Mouse (Mus musculus) limb, embryonic 11.5 days (tissue): Measurements from ENCODE around the gene Adcy4. TPM values are rescaled to one million over a fixed set of nuclear protein-coding genes. Genes with fewer than 3 reads are reported as not detected.

Experiments used
- ATAC-seq: fragments of 200-750 bp; cut with Nextera tagmentation; 2 replicates; pipeline ENCODE4 v1.8.0; 2017; ENCODE audit warnings: low read depth; ENCODE audit not compliant: insufficient number of reproducible peaks, low FRiP score, low TSS enrichment
- DNase-seq: peaks from one replicate; pipeline ENCODE4 v3.0.0-alpha.2; 2015; ENCODE audit warnings: low spot score
- H3K27ac ChIP-seq: fragments of 300-500 bp; sonication (generic); replicated peaks from 2 replicates; pipeline ENCODE4 v1.5.1; 2014; ENCODE audit warnings: low read depth, mild to moderate bottlenecking, low read length
- H3K27me3 ChIP-seq: fragments of 300-500 bp; sonication (generic); 2 replicates; pipeline ENCODE4 v1.6.1; 2014; ENCODE audit warnings: mild to moderate bottlenecking, low read length, mixed read lengths; ENCODE audit not compliant: control insufficient read depth, insufficient read depth
- H3K36me3 ChIP-seq: fragments of 300-500 bp; sonication (generic); 2 replicates; pipeline ENCODE4 v1.6.1; 2014; ENCODE audit warnings: mild to moderate bottlenecking, low read length, moderate library complexity, mixed read lengths; ENCODE audit not compliant: control insufficient read depth, insufficient read depth
- H3K4me1 ChIP-seq: fragments of 300-500 bp; sonication (generic); 2 replicates; pipeline ENCODE4 v1.6.1; 2014; ENCODE audit warnings: low read length, mixed read lengths; ENCODE audit not compliant: control insufficient read depth, insufficient read depth
- H3K4me2 ChIP-seq: fragments of 300-500 bp; sonication (generic); 2 replicates; pipeline ENCODE4 v1.6.1; 2014; ENCODE audit warnings: low read depth, mild to moderate bottlenecking, moderate library complexity; ENCODE audit not compliant: severe bottlenecking
- H3K4me3 ChIP-seq: fragments of 300-500 bp; sonication (generic); 2 replicates; pipeline ENCODE4 v1.5.1; 2014; ENCODE audit warnings: low read depth, low read length
- H3K9ac ChIP-seq: fragments of 300-500 bp; sonication (generic); 2 replicates; pipeline ENCODE4 v1.6.1; 2014; ENCODE audit warnings: mild to moderate bottlenecking, low read length
- H3K9me3 ChIP-seq: fragments of 300-500 bp; sonication (generic); 2 replicates; pipeline ENCODE4 v1.6.1; 2016; ENCODE audit warnings: low read length; ENCODE audit not compliant: control insufficient read depth
- WGBS: fragments of 180-500 bp; shearing (Covaris S2); extraction: QIAGEN DNeasy Blood & Tissue Kit; methylation state at CpG from one replicate; pipeline ENCODE4 v1.1.7; 2014; 5-methylcytosine and 5-hydroxymethylcytosine counted together
- polyA plus RNA-seq: library from polyadenylated mRNA; unstranded; fragments of >200 nt; fragmentation: Nextera tagmentation; extraction: Ambion mirVana; gene quantifications from 2 replicates; pipeline ENCODE4 v1.2.1, GENCODE M21; 2014

Adcy4 gene
- polyA plus RNA-seq, 1 experiment from 2014 or later = 13.2 TPM

DNA sequence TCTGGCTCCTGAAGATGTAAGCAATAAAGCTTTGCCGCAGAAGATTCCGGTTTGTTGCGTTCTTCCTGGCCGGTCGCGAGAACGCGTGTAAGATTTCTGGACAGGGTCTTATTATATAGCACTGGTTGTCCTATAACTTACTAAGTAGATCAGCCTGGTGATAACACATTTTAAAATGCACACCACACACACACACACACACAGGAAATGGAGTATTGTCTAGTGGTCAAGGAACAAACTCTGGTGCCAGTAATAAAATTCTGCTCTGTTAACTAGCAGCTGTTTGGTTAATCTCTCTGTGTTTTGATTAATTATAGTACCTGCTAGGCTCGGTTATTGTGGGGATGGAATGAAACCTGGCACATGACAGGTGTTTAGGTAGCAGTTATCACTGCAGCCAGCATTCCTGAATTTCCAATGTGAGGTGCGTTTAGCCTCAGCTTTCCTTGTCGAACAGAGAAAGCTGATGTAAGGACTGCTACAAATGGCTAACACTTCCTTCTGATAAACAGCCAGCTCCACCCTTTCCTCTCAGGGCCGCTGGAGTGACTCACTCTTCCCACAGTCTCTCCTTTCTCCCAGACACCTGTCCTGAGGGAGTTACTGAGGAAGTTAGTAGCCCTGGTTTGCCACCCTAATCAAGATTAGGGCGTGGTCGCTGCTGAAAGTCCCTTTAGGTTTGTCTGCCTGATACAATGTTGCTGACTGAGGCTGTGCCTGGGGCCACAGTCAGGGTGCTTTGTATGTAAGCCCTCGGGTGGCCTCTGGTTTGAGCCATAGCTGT, 11.7 kb upstream of the Adcy4 start:
- 83% methylated on average over 15 of the region's 15 CpGs for WGBS
- no peak overlapping the region for H3K27ac ChIP-seq
- no peak for ATAC-seq
- H3K9ac ChIP-seq = no peak overlapping the region
- H3K27me3 ChIP-seq = no peaks in the 10 kb centered on the region
- H3K9me3 ChIP-seq = no peaks in the 10 kb centered on the region
- H3K4me2 ChIP-seq = no peak overlapping the region
- no peak for DNase-seq
- no peaks in the 10 kb centered on the region for H3K36me3 ChIP-seq
- H3K4me1 ChIP-seq = no peaks in the 10 kb centered on the region
- H3K4me3 ChIP-seq = no peak overlapping the region

DNA sequence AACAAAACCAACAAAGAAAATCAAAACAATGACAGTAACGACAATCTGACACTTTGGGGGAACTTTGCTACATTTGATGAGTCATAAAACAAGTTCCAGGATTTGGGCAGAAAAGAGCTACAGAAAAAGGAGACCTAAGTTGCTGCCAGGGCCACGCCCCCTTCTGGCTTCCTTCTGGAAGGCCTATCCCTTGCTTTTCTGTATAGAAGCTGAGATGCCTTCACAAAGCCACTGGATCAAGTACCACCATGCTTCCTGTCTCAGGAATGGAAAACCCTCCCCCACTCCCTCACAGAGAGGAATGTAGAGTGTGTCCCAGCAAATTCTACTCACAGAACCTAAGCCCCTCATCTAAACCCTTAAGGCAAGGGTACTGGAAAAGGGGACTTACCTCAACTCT, 10.1 kb upstream of the Adcy4 start:
- DNase-seq (no peak), ATAC-seq (no peak)
- Histone ChIP-seq H3K27ac (no peak overlapping the region), H3K36me3 (no peaks in the 10 kb centered on the region), H3K4me1 (no peaks in the 10 kb centered on the region), H3K9me3 (no peaks in the 10 kb centered on the region), H3K4me2 (no peak overlapping the region), H3K4me3 (no peak overlapping the region), H3K27me3 (peaks cover 2% of the 10 kb centered on the region; the same call in 1 of the 2 replicates), H3K9ac (no peak overlapping the region)
- whole genome bisulfite sequencing = 66% methylated on average over 2 of the region's 2 CpGs

DNA sequence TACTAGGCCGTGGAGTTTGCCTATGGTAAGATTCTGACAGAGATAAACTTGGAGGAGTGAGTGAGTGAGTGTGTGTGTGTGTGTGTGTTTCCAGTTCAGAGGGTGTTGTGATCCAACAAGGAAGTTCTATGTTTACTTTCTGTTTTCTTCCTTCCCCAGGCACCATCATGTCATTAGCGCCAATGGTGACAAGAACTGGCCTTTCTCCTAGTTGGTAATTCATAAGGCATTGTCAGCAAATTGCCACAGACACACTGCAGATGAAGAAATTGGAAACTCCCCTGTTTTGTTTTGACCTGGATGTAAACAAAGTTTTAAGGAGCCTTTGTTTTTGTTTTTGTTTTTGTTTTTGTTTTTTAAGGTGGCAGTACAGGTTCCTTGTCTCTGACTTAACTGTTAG, 9.6 kb upstream of the Adcy4 start:
- WGBS = 69% methylated on average over 2 of the region's 2 CpGs
- DNase-seq = no peak
- Histone ChIP-seq H3K4me3 (no peak overlapping the region), H3K4me2 (no peak overlapping the region), H3K36me3 (no peaks in the 10 kb centered on the region), H3K9me3 (no peaks in the 10 kb centered on the region), H3K4me1 (no peaks in the 10 kb centered on the region), H3K9ac (no peak overlapping the region), H3K27ac (no peak overlapping the region), H3K27me3 (peaks cover 6% of the 10 kb centered on the region; the same call in 1 of the 2 replicates)
- ATAC-seq = no peak

DNA sequence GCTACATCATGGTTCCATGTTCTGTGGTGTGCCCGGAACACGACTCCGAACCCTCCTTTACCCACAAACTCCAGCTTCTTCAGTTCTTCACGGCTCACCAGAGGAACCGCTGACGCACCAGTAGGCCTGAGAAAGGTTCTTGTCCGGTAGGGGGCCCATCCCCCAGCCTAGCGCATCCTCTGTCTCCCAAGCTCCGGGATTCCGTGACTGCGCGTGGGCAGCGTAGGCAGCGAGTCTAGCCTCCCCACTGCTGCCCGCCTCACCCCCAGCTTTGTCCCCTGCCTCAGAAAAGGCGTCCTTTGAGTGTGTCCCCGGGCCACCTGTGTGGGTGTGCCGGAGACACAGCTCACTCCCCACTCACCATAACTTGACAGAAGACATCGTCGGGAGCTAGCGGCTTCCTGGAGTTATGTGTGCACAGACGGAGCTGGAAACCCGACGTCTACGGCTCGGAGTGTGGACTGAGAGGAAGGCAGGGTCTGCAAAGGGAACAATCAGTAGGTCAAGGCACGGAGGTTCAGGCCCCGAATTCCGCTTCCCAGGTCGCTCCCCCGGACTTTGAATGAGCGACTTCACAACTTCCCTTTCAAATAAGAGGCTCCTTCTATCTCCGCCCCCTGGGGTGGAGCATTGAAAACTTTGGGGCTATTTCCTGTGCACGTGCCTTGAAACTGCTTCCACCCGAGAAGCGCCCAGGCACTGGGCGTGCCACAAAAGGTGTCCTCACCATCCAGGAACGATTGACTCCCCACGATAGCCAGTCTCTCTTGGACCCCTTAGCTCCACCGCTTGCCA, 4.6 kb upstream of the Adcy4 start, which contains the start of gene Ripk3:
Gene Ripk3 (minus strand): TSS at position 610 of the 795 bp plus-strand sequence.
- Histone ChIP-seq H3K4me1 (peaks cover 3% of the 10 kb centered on the region; the same call in 1 of the 2 replicates), H3K9me3 (no peaks in the 10 kb centered on the region), H3K9ac (peak within 1 kb of the TSS; percentile 36; the same call in 1 of the 2 replicates), H3K4me3 (peak within 1 kb of the TSS; percentile 22), H3K4me2 (peak within 1 kb of the TSS; percentile 72), H3K27me3 (peaks cover 28% of the 10 kb centered on the region; the same call in 1 of the 2 replicates), H3K27ac (no peak within 1 kb of the TSS), H3K36me3 (no peaks in the 10 kb centered on the region)
- WGBS = 5% methylated on average over 40 of the region's 40 CpGs
- ATAC-seq (no peak), DNase-seq (peak; percentile 52)

DNA sequence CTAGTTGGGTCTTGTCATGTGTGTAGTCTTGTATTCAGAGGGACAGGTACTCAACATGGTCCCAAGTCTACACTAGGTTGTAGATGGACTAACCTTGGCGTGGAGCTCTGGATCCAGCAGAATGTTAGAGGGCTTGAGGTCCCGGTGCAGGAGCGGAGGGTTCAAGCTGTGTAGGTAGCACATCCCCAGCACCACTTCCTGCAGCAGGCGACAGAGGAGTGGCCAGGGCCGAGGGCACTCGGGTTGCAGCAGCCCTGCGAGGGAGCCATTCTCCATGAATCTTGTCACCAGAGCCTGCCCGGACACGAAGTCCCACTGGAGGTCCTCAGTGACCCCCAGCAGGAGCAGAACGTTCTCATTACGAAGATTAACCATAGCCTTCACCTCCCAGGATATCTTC, 3.8 kb upstream of the Adcy4 start:
- Histone ChIP-seq H3K9ac (no peak overlapping the region), H3K36me3 (no peaks in the 10 kb centered on the region)

DNA sequence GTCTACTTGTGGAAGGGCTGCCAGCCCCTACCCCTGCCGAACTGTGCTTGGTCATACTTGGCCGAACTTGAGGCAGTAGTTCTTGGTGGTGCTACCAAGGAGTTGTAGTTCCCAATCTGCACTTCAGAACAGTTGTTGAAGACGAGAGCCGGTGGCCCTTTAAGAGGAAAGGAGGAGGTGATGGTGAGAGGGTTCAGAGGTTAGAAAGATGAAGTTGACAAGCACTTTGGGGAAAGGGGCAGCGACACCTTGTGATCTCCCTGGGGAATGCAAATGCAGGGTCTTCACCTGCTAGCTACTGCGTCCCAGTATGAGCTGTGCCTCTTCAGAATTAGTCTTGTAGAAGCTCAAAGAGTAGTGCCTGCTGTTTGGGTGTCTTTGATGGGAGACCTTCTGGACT, 1.3 kb upstream of the Adcy4 start:
- Histone ChIP-seq H3K9me3 (no peaks in the 10 kb centered on the region), H3K4me2 (no peak overlapping the region), H3K4me3 (no peak overlapping the region), H3K27ac (no peak overlapping the region), H3K27me3 (peaks cover 28% of the 10 kb centered on the region; the same call in 1 of the 2 replicates), H3K9ac (no peak overlapping the region), H3K36me3 (no peaks in the 10 kb centered on the region), H3K4me1 (peaks cover 18% of the 10 kb centered on the region)
- ATAC-seq = no peak
- 25% methylated on average over 6 of the region's 6 CpGs for WGBS
- peak; percentile 42 for DNase-seq

More for the DNA sequence above, 3.8 kb upstream of the Adcy4 start:
- Histone ChIP-seq H3K4me2 (peak overlapping the region; percentile 72; the same call in 1 of the 2 replicates), H3K4me3 (0 out of 2 replicates have a peak overlapping the region, but pooled peaks have one; percentile 22), H3K27ac (no peak overlapping the region), H3K4me1 (peaks cover 4% of the 10 kb centered on the region), H3K9me3 (no peaks in the 10 kb centered on the region), H3K27me3 (peaks cover 28% of the 10 kb centered on the region; the same call in 1 of the 2 replicates)
- no peak for ATAC-seq
- DNase-seq = no peak
- WGBS = 28% methylated on average over 11 of the region's 11 CpGs

DNA sequence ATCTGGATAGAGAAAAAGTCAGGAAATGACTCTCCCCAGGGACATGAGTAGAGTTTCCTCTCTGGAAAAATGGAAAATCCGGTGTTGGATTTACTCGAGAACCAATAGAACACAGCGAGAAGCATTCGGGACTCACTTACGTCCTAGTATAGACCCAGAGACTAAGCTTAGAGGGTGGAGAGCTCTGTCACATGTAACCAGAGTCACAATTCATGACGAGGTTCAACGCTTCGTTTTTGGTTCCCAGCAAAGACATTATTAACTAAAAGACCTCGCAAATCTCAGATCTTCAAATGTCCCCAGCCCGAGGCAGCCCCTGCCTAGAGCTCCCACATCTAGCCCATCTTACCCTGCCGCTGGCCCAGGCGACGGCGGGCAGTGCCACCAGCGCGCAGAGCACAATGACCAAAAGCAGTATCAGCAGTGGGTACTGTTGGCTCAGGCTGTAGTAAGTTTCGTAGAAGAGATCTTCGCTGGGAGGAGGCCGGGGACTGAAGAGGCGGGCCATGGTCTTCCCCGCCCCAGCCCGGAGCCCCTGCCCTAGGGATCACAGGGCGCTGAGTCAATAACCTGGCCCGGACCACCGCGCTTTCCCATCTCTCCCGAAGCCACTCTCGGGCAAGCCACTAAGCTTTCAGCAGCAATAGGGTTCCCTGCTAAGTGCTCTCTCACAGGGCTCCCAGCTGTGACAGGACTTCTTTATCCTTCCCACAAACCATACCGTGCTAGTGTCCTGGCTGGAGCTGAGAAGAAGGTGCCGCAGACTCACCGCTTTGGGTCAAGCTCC, 531 bp downstream of the Adcy4 start:
- Histone ChIP-seq H3K27me3 (peaks cover 21% of the 10 kb centered on the region; the same call in 1 of the 2 replicates), H3K4me2 (peak overlapping the region; percentile 79), H3K36me3 (no peaks in the 10 kb centered on the region), H3K27ac (peak overlapping the region; percentile 3; the same call in 1 of the 2 replicates), H3K4me3 (peak overlapping the region; percentile 48), H3K9me3 (no peaks in the 10 kb centered on the region), H3K9ac (peak overlapping the region; percentile 49), H3K4me1 (peaks cover 18% of the 10 kb centered on the region)
- WGBS = 1% methylated on average over 31 of the region's 31 CpGs
- DNase-seq (peak; percentile 58), ATAC-seq (peak; percentile 23; the same call in 1 of the 2 replicates)
